Mouse (Mus musculus): ENCODE measurements around the gene Msl1.

Msl1 gene

GRCm38 (mm10) chr11:98795015-98795713, at the start of gene Msl1:
Gene Msl1 (plus strand): TSS chr11:98795516.
- peak; percentile 83 for DNase-seq (ENCODE audit: low spot score)

- no peak for DNase-seq (ENCODE audit: low spot score)
Measured at GRCm38 (mm10) chr11:98745932-98746853, 49.1 kb upstream of the Msl1 start.

- no peak for DNase-seq (ENCODE audit: low spot score)
Measured at GRCm38 (mm10) chr11:98746855-98747693, 48.2 kb upstream of the Msl1 start.

- DNase-seq (ENCODE audit: low spot score), result no peak
Measured at GRCm38 (mm10) chr11:98747804-98748505, 47.4 kb upstream of the Msl1 start.

GRCm38 (mm10) chr11:98748506-98749416, 46.6 kb upstream of the Msl1 start:
- no peak for DNase-seq (ENCODE audit: low spot score)

GRCm38 (mm10) chr11:98749716-98750115, 45.6 kb upstream of the Msl1 start:
- no peak for DNase-seq (ENCODE audit: low spot score)

- no peak for DNase-seq (ENCODE audit: low spot score)
Measured at GRCm38 (mm10) chr11:98750351-98751201, 44.7 kb upstream of the Msl1 start.

GRCm38 (mm10) chr11:98751221-98751782, 44.0 kb upstream of the Msl1 start:
- DNase-seq (ENCODE audit: low spot score), result no peak

- no peak for DNase-seq (ENCODE audit: low spot score)
Measured at GRCm38 (mm10) chr11:98752562-98753140, 42.7 kb upstream of the Msl1 start.

- DNase-seq (ENCODE audit: low spot score), result no peak
Measured at GRCm38 (mm10) chr11:98753264-98753663, 42.1 kb upstream of the Msl1 start.

- DNase-seq (ENCODE audit: low spot score), result no peak
Measured at GRCm38 (mm10) chr11:98754151-98754620, 41.1 kb upstream of the Msl1 start.

- DNase-seq (ENCODE audit: low spot score), result no peak
Measured at GRCm38 (mm10) chr11:98754621-98755181, 40.6 kb upstream of the Msl1 start.

- no peak for DNase-seq (ENCODE audit: low spot score)
Measured at GRCm38 (mm10) chr11:98755726-98756380, 39.5 kb upstream of the Msl1 start.

GRCm38 (mm10) chr11:98756711-98757110, 38.6 kb upstream of the Msl1 start:
- DNase-seq (ENCODE audit: low spot score), result no peak

- no peak for DNase-seq (ENCODE audit: low spot score)
Measured at GRCm38 (mm10) chr11:98761939-98762338, 33.4 kb upstream of the Msl1 start.

- DNase-seq (ENCODE audit: low spot score), result no peak
Measured at GRCm38 (mm10) chr11:98762756-98763501, 32.4 kb upstream of the Msl1 start.

- no peak for DNase-seq (ENCODE audit: low spot score)
Measured at GRCm38 (mm10) chr11:98763502-98763861, 31.8 kb upstream of the Msl1 start.
